Mouse (Mus musculus) gastrocnemius, adult 2 months (tissue): ENCODE measurements around the gene Exoc3l. TPM values are rescaled to one million over a fixed set of nuclear protein-coding genes. Genes with fewer than 3 reads are reported as not detected.
A peak's percentile ranks its signal among the peaks of the same experiment; 100 is the strongest.

ENCODE experiments used
- DNase-seq: peaks from one replicate; pipeline ENCODE4 v3.0.0; 2022
- H3K27ac ChIP-seq: fragments of 200-600 bp; 2 replicates; pipeline ENCODE4 v1.8.1; 2022; ENCODE audit warnings: mild to moderate bottlenecking
- H3K4me3 ChIP-seq: fragments of 200-600 bp; 2 replicates; pipeline ENCODE4 v1.8.1; 2022; ENCODE audit warnings: mild to moderate bottlenecking, moderate library complexity
- CTCF ChIP-seq: fragments of 200-600 bp; IDR thresholded peaks from 2 replicates; pipeline ENCODE4 v1.8.1; 2022; ENCODE audit warnings: antibody characterized with exemption, mild to moderate bottlenecking, moderate library complexity
- intact Hi-C: fragments of 180-260 bp; cut with DNase I; formaldehyde crosslinking; loops from one replicate; pipeline ENCODE4 v1.15.1; 2025
- total RNA-seq, 2 experiments: library from RNA; stranded (reverse); gene quantifications; 2 replicates each; pipeline ENCODE4 v1.2.3; 2021

Gene Exoc3l
- total RNA-seq, 2 experiments from 2014 or later: 0.84 to 2.3 TPM

DNA sequence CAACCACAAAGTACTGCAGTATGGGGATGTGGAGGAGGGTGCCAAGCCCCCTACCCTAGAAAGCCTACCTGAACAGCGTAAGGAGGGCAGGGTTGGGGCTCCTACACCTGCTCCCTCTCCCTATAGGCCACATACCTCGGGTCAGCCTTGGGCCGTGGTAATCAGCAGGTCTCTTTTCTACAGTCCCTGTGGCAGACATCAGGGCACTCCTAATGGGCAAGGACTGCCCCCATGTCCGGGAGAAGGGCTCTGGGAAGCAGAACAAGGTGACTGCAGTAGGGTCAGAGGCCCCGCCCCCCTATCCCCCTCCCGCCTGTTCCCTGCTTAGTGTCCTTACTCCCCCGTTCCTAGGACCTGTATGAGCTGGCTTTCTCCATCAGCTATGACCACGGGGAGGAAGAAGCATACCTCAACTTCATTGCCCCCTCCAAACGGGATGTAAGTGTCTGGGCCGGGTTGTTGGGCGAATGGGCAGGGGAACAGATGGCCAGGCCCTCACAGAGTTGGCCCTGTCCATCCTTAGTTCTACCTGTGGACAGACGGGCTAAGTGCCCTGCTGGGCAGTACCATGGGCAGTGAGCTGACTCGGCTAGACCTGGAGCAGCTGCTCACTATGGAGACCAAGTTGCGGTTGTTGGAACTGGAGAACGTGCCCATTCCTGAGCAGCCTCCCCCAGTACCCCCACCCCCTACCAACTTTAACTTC lies 13.4 kb upstream of the Exoc3l start:
- intact Hi-C loops: no loop called here

DNA sequence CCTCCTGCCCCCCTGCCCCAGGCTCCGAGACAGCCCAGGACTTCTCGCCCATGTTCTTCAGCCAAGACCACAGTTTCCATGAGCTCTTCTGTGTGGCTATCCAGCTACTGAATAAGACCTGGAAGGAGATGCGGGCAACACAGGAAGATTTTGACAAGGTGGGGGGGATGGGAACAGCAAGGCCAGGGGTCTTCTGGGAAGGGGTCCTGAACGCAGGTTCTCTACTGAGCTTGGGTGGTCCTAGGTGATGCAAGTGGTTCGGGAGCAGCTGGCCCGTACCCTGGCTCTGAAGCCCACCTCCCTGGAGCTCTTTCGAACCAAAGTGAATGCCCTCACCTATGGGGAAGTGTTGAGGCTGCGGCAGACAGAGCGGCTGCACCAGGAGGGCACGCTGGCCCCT lies 12.5 kb upstream of the Exoc3l start:
- Histone ChIP-seq H3K4me3 (no peak overlapping the region), H3K27ac (no peak overlapping the region)
- no peak for TF ChIP-seq CTCF
- no peak for DNase-seq
- intact Hi-C loops: no loop called here

More for the DNA sequence above, 13.4 kb upstream of the Exoc3l start:
- no peak for TF ChIP-seq CTCF
- Histone ChIP-seq H3K27ac (no peak overlapping the region), H3K4me3 (no peak overlapping the region)
- DNase-seq: peak; percentile 10

DNA sequence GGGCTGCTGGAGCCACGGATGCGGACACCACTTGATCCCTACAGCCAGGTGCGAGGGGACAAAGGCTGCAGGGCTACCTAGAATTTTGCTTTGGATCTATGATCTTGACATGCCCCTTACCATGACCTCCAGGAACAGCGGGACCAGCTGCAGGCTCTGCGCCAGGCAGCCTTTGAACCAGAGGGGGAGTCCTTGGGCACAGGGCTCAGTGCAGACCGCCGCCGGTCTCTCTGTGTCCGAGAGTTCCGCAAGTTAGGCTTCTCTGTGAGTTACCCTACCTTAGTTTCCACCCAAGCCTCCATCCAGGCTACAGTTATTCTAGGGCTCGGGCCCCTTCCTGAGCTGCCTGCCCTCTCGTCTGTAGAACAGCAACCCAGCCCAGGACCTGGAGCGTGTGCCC lies 11.8 kb upstream of the Exoc3l start:
- Histone ChIP-seq H3K4me3 (no peak overlapping the region), H3K27ac (no peak overlapping the region)
- no peak for TF ChIP-seq CTCF
- intact Hi-C loops: no loop called here
- DNase-seq: peak; percentile 30

DNA sequence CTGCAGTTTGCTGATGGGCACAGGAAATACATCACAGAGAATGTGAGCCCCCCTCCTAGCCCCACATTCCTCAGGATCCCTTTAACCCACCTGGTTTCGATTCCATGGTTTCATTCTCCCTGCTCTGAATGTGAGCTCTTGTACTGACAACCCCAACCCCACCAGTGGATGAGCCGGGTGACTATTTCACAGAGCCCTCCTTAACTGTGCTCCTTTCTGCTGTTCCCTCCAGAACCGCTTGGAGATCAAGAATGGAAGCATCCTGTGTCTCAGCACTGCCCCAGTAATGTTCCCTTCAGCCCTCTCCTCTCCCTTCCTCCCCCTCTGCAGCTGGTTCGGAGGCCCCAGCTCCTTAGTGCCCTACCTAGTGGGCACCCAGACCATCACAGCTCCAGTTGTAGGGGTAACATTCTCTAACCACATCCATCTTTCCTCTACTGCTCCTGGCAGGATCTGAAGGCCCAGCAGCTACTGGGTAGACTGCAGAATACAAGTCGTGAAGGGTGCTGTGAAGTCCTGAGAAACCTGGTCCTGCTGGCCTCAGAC lies 10.3 kb upstream of the Exoc3l start:
- Histone ChIP-seq H3K4me3 (peak overlapping the region; percentile 70), H3K27ac (peak overlapping the region; percentile 78; the same call in 1 of the 2 replicates)
- TF ChIP-seq CTCF: no peak
- intact Hi-C loops: no loop called here
- DNase-seq: peak; percentile 14

DNA sequence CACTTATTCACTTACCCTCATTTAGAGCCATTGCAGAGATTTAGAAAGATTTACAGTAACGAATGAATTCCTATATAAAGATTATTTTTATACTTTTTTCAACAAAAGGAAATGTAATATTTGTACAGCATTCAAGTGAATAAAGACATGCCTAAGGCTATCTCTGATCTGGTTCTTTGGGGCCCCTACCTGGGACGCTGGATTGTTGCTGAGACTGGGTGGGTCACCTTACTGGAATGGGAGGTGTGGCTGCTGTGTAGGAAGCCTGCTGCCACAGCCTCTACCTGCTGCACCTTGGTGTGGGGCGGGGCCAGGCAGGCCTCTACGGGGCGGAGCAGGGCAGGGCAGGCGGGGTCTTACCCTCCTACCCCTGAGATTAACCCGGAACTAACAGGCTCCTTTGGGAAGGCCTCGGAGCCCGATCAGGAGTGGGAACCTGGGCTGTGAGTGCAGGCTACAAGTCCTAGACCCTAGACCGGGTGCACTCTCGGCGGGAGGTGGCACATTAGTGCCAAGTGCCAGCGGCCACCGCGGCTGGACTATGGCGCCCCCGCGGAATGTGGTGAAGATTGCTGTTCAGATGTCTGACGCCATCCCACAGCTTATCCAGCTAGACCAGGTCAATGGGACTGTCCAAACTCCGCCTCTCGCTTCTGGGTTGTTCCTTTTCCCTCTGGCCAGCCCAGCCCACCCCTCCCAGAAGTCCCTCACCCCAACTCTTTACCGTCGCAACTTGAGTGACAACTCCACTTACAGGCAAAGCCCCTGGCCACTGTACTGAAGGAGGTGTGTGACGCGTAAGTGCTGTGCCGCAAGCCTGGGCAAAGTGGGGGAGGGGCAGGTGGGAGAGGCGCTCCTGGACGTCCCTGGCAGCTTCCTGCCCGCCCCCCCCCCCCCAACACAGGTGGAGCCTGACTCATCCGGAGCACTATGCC lies 9.6 kb upstream of the Exoc3l start, which contains the start of gene Elmo3:
Gene Elmo3 (plus strand): TSS at position 391 of the 935 bp plus-strand sequence.
- peak within 1 kb of the TSS; percentile 70 for H3K4me3 ChIP-seq
- peak; percentile 62 for DNase-seq
- peak within 1 kb of the TSS; percentile 78 for H3K27ac ChIP-seq
- intact Hi-C loops: no loop called here
- TF ChIP-seq CTCF: peak; percentile 2; the same call in 1 of the 2 replicates

DNA sequence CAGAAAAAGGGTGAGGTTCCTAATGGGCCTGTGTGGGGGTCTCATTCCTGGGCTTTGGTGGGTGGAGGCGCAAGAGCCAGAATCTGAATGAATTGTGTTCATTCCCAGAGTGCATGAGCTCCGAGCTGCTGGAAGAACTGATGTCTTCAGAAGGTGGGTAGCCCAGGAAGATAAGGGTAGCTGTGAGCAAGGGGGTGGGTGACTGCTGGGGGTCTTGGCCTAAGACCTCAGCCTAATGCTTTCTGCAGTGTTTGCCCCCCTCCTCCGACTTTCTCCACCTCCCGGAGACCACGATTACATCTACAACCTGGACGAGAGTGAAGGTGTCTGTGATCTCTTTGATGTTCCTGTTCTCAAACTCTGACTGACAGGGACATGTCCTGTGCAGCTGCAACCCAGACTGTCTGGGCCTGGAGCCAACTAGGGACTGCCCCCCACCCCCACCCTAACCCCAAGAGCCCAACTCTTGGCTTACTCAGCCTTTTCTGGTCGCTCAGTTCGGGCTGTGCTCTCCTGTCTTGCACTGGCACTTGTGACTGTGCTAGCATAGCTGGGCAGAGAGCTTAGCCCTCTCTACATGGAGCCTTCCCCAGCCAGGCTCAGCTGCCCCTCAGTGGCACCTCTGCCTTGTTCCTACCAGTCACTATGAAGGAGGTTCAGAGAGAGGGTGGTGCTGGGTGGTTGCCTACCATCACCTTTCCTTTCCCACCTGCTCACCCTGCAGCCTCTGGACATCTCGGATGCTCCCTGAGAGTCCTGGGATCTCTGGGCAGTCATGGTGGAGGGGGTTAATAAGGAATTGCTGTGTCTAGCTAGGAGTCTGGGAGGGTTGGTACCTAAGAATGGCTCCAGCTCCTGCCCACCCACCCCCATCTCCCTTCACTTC lies 8.7 kb upstream of the Exoc3l start:
- Histone ChIP-seq H3K4me3 (no peak overlapping the region; the same call in 1 of the 2 replicates), H3K27ac (peak overlapping the region; percentile 78)
- no peak for TF ChIP-seq CTCF
- DNase-seq: peak; percentile 61
- intact Hi-C loops: no loop called here

DNA sequence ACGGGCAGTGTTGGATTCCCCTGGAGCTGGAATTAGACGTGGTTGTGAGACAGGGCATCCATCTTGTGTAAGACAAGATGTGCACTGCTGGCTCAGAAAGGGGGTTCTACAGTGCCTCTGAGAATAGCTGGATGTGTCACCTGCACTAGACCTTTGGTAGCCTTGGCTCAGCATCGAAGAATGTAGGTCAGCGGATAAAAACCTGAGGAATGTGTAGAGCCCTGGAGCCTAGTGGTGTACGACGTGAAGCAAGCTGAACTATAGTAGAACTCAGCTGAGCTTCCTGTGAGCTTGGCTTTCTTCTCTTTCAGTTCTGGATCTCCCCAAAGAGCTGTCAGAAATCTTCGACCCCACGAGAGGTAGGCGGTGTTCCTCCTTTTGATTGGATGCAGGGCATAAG lies 8.0 kb upstream of the Exoc3l start:
- peak; percentile 23 for DNase-seq
- Histone ChIP-seq H3K27ac (peak overlapping the region; percentile 78), H3K4me3 (no peak overlapping the region)
- intact Hi-C loops: no loop called here
- TF ChIP-seq CTCF: no peak

DNA sequence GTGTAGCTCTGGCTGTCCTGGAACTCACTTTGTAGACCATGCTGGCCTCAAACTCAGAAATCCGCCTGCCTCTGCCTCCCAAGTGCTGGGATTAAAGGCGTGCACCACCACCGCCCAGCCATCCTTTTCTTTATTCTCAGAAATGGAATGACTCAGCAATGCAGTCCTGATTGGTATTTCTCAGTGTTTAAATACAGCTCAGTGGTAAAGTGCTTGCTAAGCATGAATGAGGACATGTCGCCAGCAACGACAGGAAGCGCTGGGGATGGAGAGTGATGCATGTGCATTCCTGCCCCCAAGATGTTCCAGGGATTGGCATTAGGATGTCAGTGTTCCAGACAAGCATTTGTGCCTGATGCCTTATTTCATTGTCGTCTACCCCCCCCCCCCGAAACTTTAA lies 7.5 kb upstream of the Exoc3l start:
- TF ChIP-seq CTCF: no peak
- no peak overlapping the region for H3K4me3 ChIP-seq
- H3K27ac ChIP-seq: no peak overlapping the region
- intact Hi-C loops: no loop called here
- DNase-seq: peak; percentile 11

DNA sequence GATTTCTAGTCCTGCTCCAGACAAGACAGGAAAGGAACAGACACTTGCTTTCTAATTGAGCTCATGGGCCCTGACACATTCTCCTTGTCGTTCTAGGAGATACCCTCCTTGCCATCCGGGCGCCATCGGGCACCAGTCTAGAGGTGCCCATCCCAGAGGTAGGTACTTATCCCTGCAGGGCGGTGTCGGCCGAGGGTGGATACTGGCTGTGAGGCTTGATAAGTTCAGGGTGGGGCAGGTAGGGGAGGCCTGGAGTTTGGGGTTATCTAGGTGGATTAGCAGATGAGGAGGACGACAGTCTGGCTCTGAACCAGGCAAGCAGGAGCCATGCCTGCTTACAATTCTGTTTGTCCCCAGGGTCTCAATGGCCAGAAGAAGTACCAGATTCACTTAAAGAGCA lies 4.1 kb upstream of the Exoc3l start:
- intact Hi-C loops: loop anchor here (2.0 kb wide), 1 partner anchor 27 kb away; the partner anchor contains the start of genes Lrrc29 and Tmem208
- H3K27ac ChIP-seq: no peak overlapping the region
- DNase-seq: peak; percentile 27
- H3K4me3 ChIP-seq: no peak overlapping the region
- no peak for TF ChIP-seq CTCF

DNA sequence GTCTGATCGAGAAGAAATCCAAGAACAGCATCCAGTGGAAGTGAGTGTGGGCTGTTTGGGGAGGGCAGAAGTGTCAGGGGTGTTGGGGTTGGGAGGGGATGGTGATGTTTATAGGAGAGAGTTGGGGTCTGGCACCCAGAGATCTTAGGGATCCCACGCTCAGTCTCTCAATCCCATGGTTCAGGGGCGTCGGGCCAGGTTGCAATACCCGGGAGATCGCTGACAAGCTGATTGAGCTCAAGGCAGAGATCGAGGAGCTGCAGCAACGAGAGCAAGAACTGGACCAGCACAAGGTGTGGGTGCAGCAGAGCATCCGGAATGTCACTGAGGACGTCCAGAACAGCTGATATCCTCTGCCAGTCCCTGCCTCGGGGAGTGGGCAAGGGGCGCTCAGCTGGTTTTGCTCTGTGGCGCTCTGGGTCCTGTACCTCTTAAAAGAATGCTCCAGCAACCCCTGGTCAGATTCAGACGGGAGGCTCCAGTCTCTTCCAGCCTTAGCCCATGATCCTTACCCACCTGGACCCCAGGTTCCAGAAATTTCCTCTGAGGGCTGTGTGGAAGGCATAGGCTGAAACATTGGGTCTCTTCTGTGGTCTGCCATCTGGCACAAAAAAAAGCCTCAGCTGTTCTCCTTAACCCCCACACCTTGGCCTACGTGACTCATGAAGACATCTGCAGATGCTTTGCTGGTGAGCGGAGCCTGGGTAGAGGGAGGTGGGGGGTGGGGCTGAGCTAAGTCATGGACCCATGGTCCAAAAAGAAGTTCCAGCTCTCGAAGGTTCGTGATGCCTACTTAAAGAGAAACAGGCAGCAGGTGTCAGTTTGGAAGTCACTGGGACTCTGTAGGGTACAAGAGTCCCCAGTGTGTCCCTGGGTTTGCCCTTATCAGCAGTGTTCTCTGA lies 2.7 kb upstream of the Exoc3l start:
- Histone ChIP-seq H3K4me3 (peak overlapping the region; percentile 99), H3K27ac (peak overlapping the region; percentile 91)
- TF ChIP-seq CTCF: no peak
- peak; percentile 31 for DNase-seq
- intact Hi-C loops: loop anchor here (2.0 kb wide), 1 partner anchor 28 kb away; the partner anchor contains the start of genes Lrrc29 and Tmem208
